Mouse (Mus musculus) lung, embryonic 15.5 days (tissue): ENCODE results near the gene Sec13. TPM values are rescaled to one million over a fixed set of nuclear protein-coding genes. Genes with fewer than 3 reads are reported as not detected.

Experiments
- ATAC-seq: fragments of 200-750 bp; cut with Nextera tagmentation; 2 replicates; pipeline ENCODE4 v1.8.0; 2017; ENCODE audit warnings: moderate number of reproducible peaks, borderline replicate concordance; ENCODE audit not compliant: low FRiP score, low TSS enrichment; ENCODE audit errors: extremely low read depth
- H3K27ac ChIP-seq: fragments of 300-500 bp; sonication (generic); 2 replicates; pipeline ENCODE4 v1.5.1; 2015; ENCODE audit warnings: moderate library complexity, mild to moderate bottlenecking, inconsistent platforms
- H3K27me3 ChIP-seq: fragments of 300-500 bp; sonication (generic); 2 replicates; pipeline ENCODE4 v1.6.1; 2015; ENCODE audit warnings: inconsistent platforms
- H3K36me3 ChIP-seq: fragments of 300-500 bp; sonication (generic); 2 replicates; pipeline ENCODE4 v1.6.1; 2015; ENCODE audit warnings: inconsistent platforms
- H3K4me1 ChIP-seq: fragments of 300-500 bp; sonication (generic); 2 replicates; pipeline ENCODE4 v1.6.1; 2015; ENCODE audit warnings: inconsistent platforms
- H3K4me2 ChIP-seq: fragments of 300-500 bp; sonication (generic); 2 replicates; pipeline ENCODE4 v1.6.1; 2015; ENCODE audit warnings: inconsistent platforms, mild to moderate bottlenecking, moderate library complexity
- H3K4me3 ChIP-seq: fragments of 300-500 bp; sonication (generic); 2 replicates; pipeline ENCODE4 v1.5.1; 2015; ENCODE audit warnings: mild to moderate bottlenecking, inconsistent platforms
- H3K9ac ChIP-seq: fragments of 300-500 bp; sonication (generic); 2 replicates; pipeline ENCODE4 v1.6.1; 2015; ENCODE audit warnings: inconsistent platforms
- H3K9me3 ChIP-seq: fragments of 300-500 bp; sonication (generic); 2 replicates; pipeline ENCODE4 v1.6.1; 2016; ENCODE audit warnings: inconsistent platforms
- WGBS: fragments of 180-500 bp; shearing (Covaris S2); methylation state at CpG from one replicate; pipeline ENCODE4 v1.1.7; 2015; 5-methylcytosine and 5-hydroxymethylcytosine counted together
- polyA plus RNA-seq: library from polyadenylated mRNA; unstranded; fragments of >200 nt; fragmentation: Nextera tagmentation; extraction: Ambion mirVana; gene quantifications from 2 replicates; pipeline ENCODE4 v1.2.1, GENCODE M21; 2015

Gene Sec13
- polyA plus RNA-seq, 1 experiment from 2014 or later: 275 TPM

- Histone ChIP-seq H3K9ac (peak overlapping the region; percentile 73), H3K4me2 (peak overlapping the region; percentile 96), H3K4me1 (peaks cover 23% of the 10 kb centered on the region), H3K27ac (peak overlapping the region; percentile 96), H3K36me3 (peaks cover 20% of the 10 kb centered on the region), H3K4me3 (peak overlapping the region; percentile 93), H3K9me3 (no peaks in the 10 kb centered on the region), H3K27me3 (no peaks in the 10 kb centered on the region)
- ATAC-seq: peak; percentile 59
- under 1% methylated on average over 95 of the region's 113 CpGs for WGBS
Measured at GRCm38 (mm10) chr6:113697222-113698205, 43.0 kb downstream of the Sec13 start.

DNA sequence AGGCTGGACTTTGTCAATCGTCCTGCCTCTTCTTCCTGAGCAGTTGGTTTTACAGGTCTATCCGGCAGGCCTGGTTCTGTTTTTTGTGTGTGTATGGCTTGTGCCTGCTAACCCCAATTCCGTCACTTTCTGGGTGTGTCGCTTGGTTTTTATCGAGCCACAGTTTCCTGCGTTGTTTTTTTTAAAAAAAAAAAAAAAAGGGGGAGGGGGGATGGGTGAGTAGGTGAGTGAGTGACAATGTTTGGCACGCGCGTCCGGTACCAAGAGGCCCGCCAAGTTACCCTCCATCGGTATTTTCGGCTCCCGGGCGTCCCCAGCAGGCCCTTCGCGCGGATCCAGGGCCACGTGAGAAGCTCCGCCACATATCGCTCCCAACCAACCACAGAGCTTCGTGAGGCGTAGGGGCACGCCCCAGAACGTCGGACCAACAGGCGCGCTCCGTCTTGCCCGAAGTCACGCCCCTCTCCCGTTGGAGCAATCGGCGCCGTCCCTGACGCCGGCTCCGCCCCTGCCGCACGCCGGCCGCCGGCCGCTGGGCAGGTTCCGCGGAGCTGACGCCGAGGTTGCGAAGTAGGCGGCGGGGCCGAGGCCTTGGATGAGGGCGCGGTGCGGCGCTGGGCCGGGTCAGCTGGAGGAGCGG, 43.8 kb downstream of the Sec13 start, which contains the start of gene Tatdn2:
Gene Tatdn2, plus strand, starts transcription at position 469 of the 640 bp plus-strand sequence.
- Histone ChIP-seq H3K27me3 (no peaks in the 10 kb centered on the region), H3K9me3 (no peaks in the 10 kb centered on the region), H3K27ac (peak within 1 kb of the TSS; percentile 96), H3K4me3 (peak within 1 kb of the TSS; percentile 93), H3K36me3 (peaks cover 12% of the 10 kb centered on the region), H3K4me2 (peak within 1 kb of the TSS; percentile 96), H3K4me1 (peaks cover 23% of the 10 kb centered on the region), H3K9ac (peak within 1 kb of the TSS; percentile 73)
- peak; percentile 98 for ATAC-seq
- WGBS: under 1% methylated on average over 46 of the region's 58 CpGs

GRCm38 (mm10) chr6:113695766-113696355, 44.7 kb downstream of the Sec13 start:
- H3K4me1 ChIP-seq: peaks cover 30% of the 10 kb centered on the region
- peak overlapping the region; percentile 93 for H3K4me3 ChIP-seq
- H3K27ac ChIP-seq: peak overlapping the region; percentile 85
- no peaks in the 10 kb centered on the region for H3K9me3 ChIP-seq
- peak overlapping the region; percentile 96 for H3K4me2 ChIP-seq
- no peak for ATAC-seq
- 0 out of 2 replicates have a peak overlapping the region, but pooled peaks have one; percentile 16 for H3K9ac ChIP-seq
- H3K36me3 ChIP-seq: peaks cover 5% of the 10 kb centered on the region; the same call in 1 of the 2 replicates
- WGBS: 48% methylated on average over 4 of the region's 4 CpGs
- H3K27me3 ChIP-seq: no peaks in the 10 kb centered on the region

DNA sequence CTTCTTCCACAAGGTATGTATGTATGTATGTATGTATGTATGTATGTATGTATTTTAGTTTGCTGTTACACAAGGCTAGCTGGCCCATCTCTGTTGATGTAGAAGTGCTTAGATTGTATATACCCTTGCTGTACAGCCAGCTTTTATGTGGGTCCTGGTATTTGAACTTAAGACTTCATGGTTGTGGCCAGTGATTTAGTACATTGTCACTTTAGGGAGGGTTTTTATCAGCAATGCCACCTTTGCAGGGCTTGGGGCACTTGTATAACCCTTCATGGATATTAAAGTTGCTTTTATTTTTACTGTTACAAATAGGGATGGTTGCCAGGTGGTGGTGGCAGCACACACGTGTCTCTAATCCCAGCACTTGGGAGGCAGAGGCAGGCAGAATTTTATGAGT, 45.3 kb downstream of the Sec13 start:
- H3K9me3 ChIP-seq: no peaks in the 10 kb centered on the region
- peaks cover 5% of the 10 kb centered on the region; the same call in 1 of the 2 replicates for H3K36me3 ChIP-seq
- no peak overlapping the region for H3K4me3 ChIP-seq
- H3K27me3 ChIP-seq: no peaks in the 10 kb centered on the region
- ATAC-seq: no peak
- no peak overlapping the region for H3K27ac ChIP-seq
- WGBS: 70% methylated on average over 1 of the region's 1 CpGs
- H3K9ac ChIP-seq: no peak overlapping the region
- H3K4me2 ChIP-seq: no peak overlapping the region
- peaks cover 36% of the 10 kb centered on the region for H3K4me1 ChIP-seq

GRCm38 (mm10) chr6:113693377-113693776, 47.2 kb downstream of the Sec13 start:
- no peaks in the 10 kb centered on the region for H3K27me3 ChIP-seq
- no peak for ATAC-seq
- peaks cover 35% of the 10 kb centered on the region for H3K4me1 ChIP-seq
- H3K9ac ChIP-seq: no peak overlapping the region
- H3K4me2 ChIP-seq: no peak overlapping the region
- H3K4me3 ChIP-seq: no peak overlapping the region
- WGBS: 87% methylated on average over 5 of the region's 5 CpGs
- no peaks in the 10 kb centered on the region for H3K9me3 ChIP-seq
- no peak overlapping the region for H3K27ac ChIP-seq
- H3K36me3 ChIP-seq: peaks cover 5% of the 10 kb centered on the region; the same call in 1 of the 2 replicates

DNA sequence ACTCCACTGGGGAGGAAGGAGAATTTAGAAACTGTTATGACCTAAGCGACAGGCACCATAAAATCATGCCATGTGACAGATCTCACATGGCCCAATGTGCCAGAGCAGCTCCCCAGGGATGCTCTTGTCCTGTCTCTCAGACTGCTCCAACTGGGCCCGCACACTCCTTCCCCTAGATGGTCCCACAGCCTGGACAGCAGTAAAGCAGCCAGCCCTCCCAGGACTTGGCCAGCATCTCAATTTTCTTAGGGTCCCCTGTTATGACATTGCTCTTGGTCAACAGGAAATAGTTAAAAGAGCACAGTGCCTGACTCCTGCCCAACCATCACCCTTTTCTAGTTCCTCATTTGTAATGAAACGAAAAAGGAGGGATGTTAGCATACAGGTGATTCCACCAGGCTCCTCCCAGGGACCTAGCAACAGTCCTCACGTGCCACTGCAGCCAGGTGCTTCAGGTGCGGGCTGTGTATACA, 47.8 kb downstream of the Sec13 start:
- H3K4me3 ChIP-seq: no peak overlapping the region
- no peak overlapping the region for H3K4me2 ChIP-seq
- no peak overlapping the region for H3K9ac ChIP-seq
- H3K4me1 ChIP-seq: peaks cover 29% of the 10 kb centered on the region
- peaks cover 5% of the 10 kb centered on the region; the same call in 1 of the 2 replicates for H3K36me3 ChIP-seq
- no peaks in the 10 kb centered on the region for H3K27me3 ChIP-seq
- no peak overlapping the region for H3K27ac ChIP-seq
- no peak for ATAC-seq
- no peaks in the 10 kb centered on the region for H3K9me3 ChIP-seq
- WGBS: 74% methylated on average over 5 of the region's 5 CpGs

DNA sequence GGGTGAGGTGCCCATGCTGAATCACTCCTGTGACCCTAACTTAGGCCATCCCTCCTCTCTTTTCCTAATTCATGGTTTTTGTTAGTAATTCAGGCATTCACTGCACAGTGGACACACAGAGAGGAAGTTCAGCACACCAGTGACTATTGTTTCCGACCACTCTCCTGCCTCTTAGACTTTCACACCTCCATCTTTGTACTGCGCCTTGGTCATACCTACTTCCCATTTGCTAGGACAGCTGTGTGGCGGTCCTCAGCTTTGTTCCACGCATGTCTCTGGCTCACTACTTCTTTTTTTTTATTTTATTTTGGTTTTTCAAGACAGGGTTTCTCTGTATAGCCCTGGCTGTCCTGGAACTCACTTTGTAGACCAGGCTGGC, 49.5 kb downstream of the Sec13 start:
- Histone ChIP-seq H3K4me3 (peak overlapping the region; percentile 13; the same call in 1 of the 2 replicates), H3K36me3 (peaks cover 5% of the 10 kb centered on the region; the same call in 1 of the 2 replicates), H3K27ac (peak overlapping the region; percentile 88), H3K4me2 (peak overlapping the region; percentile 50), H3K4me1 (peaks cover 25% of the 10 kb centered on the region), H3K9me3 (no peaks in the 10 kb centered on the region), H3K9ac (0 out of 2 replicates have a peak overlapping the region, but pooled peaks have one; percentile 28), H3K27me3 (no peaks in the 10 kb centered on the region)
- 0 out of 2 replicates have a peak, but pooled peaks have one; percentile 4 for ATAC-seq
- WGBS: 50% methylated on average over 4 of the region's 4 CpGs

- peaks cover 5% of the 10 kb centered on the region; the same call in 1 of the 2 replicates for H3K36me3 ChIP-seq
- WGBS: 1% methylated on average over 14 of the region's 14 CpGs
- 0 out of 2 replicates have a peak overlapping the region, but pooled peaks have one; percentile 28 for H3K9ac ChIP-seq
- no peaks in the 10 kb centered on the region for H3K27me3 ChIP-seq
- H3K4me2 ChIP-seq: peak overlapping the region; percentile 50
- peaks cover 21% of the 10 kb centered on the region for H3K4me1 ChIP-seq
- peak; percentile 69; the same call in 1 of the 2 replicates for ATAC-seq
- H3K9me3 ChIP-seq: no peaks in the 10 kb centered on the region
- peak overlapping the region; percentile 88 for H3K27ac ChIP-seq
- peak overlapping the region; percentile 13 for H3K4me3 ChIP-seq
Measured at GRCm38 (mm10) chr6:113690400-113691083, 50.0 kb downstream of the Sec13 start.

DNA sequence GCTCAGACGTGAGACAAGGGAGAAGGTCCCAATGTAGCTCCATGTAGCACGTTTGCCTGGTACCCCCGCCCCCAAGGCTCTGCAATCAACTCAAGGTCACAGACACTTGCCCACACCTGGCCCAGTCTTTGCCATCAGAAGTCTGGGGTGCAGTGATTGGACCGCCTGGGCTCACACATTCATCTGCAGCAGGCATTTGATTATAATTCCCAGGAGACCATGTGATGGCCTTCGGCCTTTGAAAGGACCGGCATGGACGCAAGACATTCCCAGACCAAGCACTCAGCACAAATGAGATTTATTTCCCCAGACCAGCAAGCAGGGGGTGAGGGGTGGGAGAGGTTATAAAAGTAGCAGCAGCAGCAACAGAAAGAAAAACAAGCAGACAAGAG, 50.5 kb downstream of the Sec13 start:
- ATAC-seq: peak; percentile 37; the same call in 1 of the 2 replicates
- no peak overlapping the region for H3K4me3 ChIP-seq
- 13% methylated on average over 7 of the region's 7 CpGs for WGBS

DNA sequence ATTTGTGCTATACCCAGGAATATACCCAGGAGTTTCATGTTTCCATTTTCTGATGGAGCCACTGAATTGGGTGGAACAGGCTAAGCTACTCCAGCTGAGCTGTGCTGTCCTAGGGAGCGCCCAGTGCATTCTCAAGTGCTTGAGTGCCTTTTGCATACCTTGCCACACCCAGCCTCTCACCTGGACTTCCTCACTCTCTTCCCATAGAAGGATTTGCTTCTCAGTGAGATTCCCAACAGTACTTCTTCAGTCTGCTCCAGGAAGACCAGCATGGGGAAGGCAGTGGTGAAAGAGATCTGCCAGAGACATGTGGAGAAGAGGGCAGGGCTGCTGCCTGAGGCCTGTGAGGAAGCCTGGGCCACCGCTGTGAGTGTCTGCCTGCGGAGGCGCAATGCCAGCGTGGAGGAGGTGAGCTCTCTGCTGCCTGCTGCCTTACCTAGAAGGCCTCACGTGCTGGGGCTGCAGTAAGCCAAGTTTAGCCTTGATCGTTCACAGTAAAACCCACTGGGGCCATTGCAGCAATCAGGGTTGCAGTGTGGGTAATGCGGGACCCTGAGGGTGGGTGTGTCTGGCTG, 53.9 kb downstream of the Sec13 start:
- H3K27me3 ChIP-seq: no peaks in the 10 kb centered on the region
- H3K27ac ChIP-seq: peak overlapping the region; percentile 89
- H3K4me1 ChIP-seq: peaks cover 21% of the 10 kb centered on the region
- H3K4me2 ChIP-seq: peak overlapping the region; percentile 45
- no peak overlapping the region for H3K9ac ChIP-seq
- ATAC-seq: peak; percentile 68
- H3K36me3 ChIP-seq: no peaks in the 10 kb centered on the region
- peak overlapping the region; percentile 14 for H3K4me3 ChIP-seq
- no peaks in the 10 kb centered on the region for H3K9me3 ChIP-seq
- 46% methylated on average over 8 of the region's 8 CpGs for WGBS

More for the DNA sequence above, 50.5 kb downstream of the Sec13 start:
- H3K27ac ChIP-seq: peak overlapping the region; percentile 88
- H3K27me3 ChIP-seq: no peaks in the 10 kb centered on the region
- peak overlapping the region; percentile 50; the same call in 1 of the 2 replicates for H3K4me2 ChIP-seq
- H3K36me3 ChIP-seq: peaks cover 5% of the 10 kb centered on the region; the same call in 1 of the 2 replicates
- H3K9ac ChIP-seq: no peak overlapping the region
- peaks cover 21% of the 10 kb centered on the region for H3K4me1 ChIP-seq
- H3K9me3 ChIP-seq: no peaks in the 10 kb centered on the region
